Mouse (Mus musculus) heart, postnatal 0 days (tissue): ENCODE data around the gene Nudt15. TPM values are rescaled to one million over a fixed set of nuclear protein-coding genes. Genes with fewer than 3 reads are reported as not detected.
"Not testable (repeated sequence)": the region's sequence is repeated elsewhere in the genome, so short reads cannot be mapped to it uniquely, and the experiment has no call there.

Experiments used
- ATAC-seq: fragments of 200-750 bp; cut with Nextera tagmentation; 2 replicates; pipeline ENCODE4 v1.8.0; 2017; ENCODE audit warnings: low read depth, moderate number of reproducible peaks, moderate library complexity; ENCODE audit not compliant: insufficient read depth
- DNase-seq: peaks from one replicate; pipeline ENCODE4 v3.0.0-alpha.2; 2016; ENCODE audit warnings: low spot score
- H3K27ac ChIP-seq: fragments of 300-500 bp; sonication (generic); 2 replicates; pipeline ENCODE4 v1.5.1; 2014; ENCODE audit warnings: low read depth, mild to moderate bottlenecking
- H3K27me3 ChIP-seq: fragments of 300-500 bp; sonication (generic); 2 replicates; pipeline ENCODE4 v1.6.1; 2014; ENCODE audit warnings: low read length, mixed read lengths; ENCODE audit not compliant: control insufficient read depth, insufficient read depth
- H3K36me3 ChIP-seq: fragments of 300-500 bp; sonication (generic); replicated peaks from 2 replicates; pipeline ENCODE4 v1.6.1; 2014; ENCODE audit warnings: low read length, mixed read lengths; ENCODE audit not compliant: control insufficient read depth, insufficient read depth
- H3K4me1 ChIP-seq: fragments of 300-500 bp; sonication (generic); 2 replicates; pipeline ENCODE4 v1.6.1; 2014; ENCODE audit warnings: antibody characterized with exemption; ENCODE audit not compliant: control insufficient read depth, insufficient read depth
- H3K4me2 ChIP-seq: fragments of 300-500 bp; sonication (generic); 2 replicates; pipeline ENCODE4 v1.6.1; 2014; ENCODE audit warnings: low read depth, mild to moderate bottlenecking, low read length, moderate library complexity
- H3K4me3 ChIP-seq: fragments of 300-500 bp; sonication (generic); 2 replicates; pipeline ENCODE4 v1.5.1; 2014; ENCODE audit warnings: low read depth, low read length
- H3K9ac ChIP-seq: fragments of 300-500 bp; sonication (generic); replicated peaks from 2 replicates; pipeline ENCODE4 v1.6.1; 2014; ENCODE audit warnings: low read depth, low read length, mixed read lengths
- H3K9me3 ChIP-seq: fragments of 300-500 bp; sonication (generic); replicated peaks from 2 replicates; pipeline ENCODE4 v1.6.1; 2016; ENCODE audit warnings: low read length; ENCODE audit not compliant: control insufficient read depth
- CTCF ChIP-seq: IDR thresholded peaks from 2 replicates; pipeline ENCODE4 v1.5.1; 2016; ENCODE audit warnings: antibody characterized with exemption, control low read depth, low read depth
- EP300 ChIP-seq: IDR thresholded peaks from 2 replicates; pipeline ENCODE4 v1.6.1; 2016; ENCODE audit warnings: antibody characterized with exemption, low read depth
- WGBS: fragments of 180-500 bp; shearing (Covaris S2); extraction: QIAGEN DNeasy Blood & Tissue Kit; methylation state at CpG from one replicate; pipeline ENCODE4 v1.1.7; 2014; 5-methylcytosine and 5-hydroxymethylcytosine counted together
- polyA plus RNA-seq: library from polyadenylated mRNA; unstranded; fragments of >200 nt; fragmentation: Nextera tagmentation; extraction: Ambion mirVana; gene quantifications from 2 replicates; pipeline ENCODE4 v1.2.1, GENCODE M21; 2015
- total RNA-seq: library from RNA; depleted of rRNA; stranded (reverse); fragments of >200 nt; gene quantifications from 2 replicates; pipeline ENCODE4 v1.2.3, GENCODE M21; 2014; ENCODE audit warnings: low replicate concordance; rRNA removed

Nudt15 gene
- total RNA-seq (1.8 and 2.8 TPM in 2 replicates), polyA plus RNA-seq (3.7 and 4.7 TPM in 2 replicates)

GRCm38 (mm10) chr14:73548051-73548450 lies at the start of gene Nudt15:
TSS of gene Nudt15 (minus strand) at chr14:73548242.
- TF ChIP-seq EP300, result no peak
- TF ChIP-seq CTCF, result no peak
- no peak for ATAC-seq
- Histone ChIP-seq H3K9ac (no peak within 1 kb of the TSS), H3K4me1 (no peaks in the 10 kb centered on the region), H3K36me3 (no peaks in the 10 kb centered on the region), H3K27ac (no peak within 1 kb of the TSS), H3K4me3 (no peak within 1 kb of the TSS), H3K27me3 (no peaks in the 10 kb centered on the region), H3K4me2 (no peak within 1 kb of the TSS), H3K9me3 (no peaks in the 10 kb centered on the region)
- WGBS, result 77% methylated on average over 3 of the region's 3 CpGs
- no peak for DNase-seq

- 79% methylated on average over 1 of the region's 1 CpGs for WGBS
- TF ChIP-seq EP300 (no peak), CTCF (no peak)
- Histone ChIP-seq H3K4me1 (no peaks in the 10 kb centered on the region), H3K27me3 (no peaks in the 10 kb centered on the region), H3K9ac (no peak overlapping the region), H3K4me3 (no peak overlapping the region), H3K9me3 (no peaks in the 10 kb centered on the region), H3K27ac (no peak overlapping the region), H3K36me3 (peaks cover 60% of the 10 kb centered on the region), H3K4me2 (no peak overlapping the region)
- DNase-seq, result no peak
- ATAC-seq, result no peak
Measured at GRCm38 (mm10) chr14:73592166-73592565, 44.1 kb upstream of the Nudt15 start.

GRCm38 (mm10) chr14:73588080-73588479 lies 40.0 kb upstream of the Nudt15 start:
- TF ChIP-seq EP300, result no peak
- TF ChIP-seq CTCF, result no peak
- H3K27ac ChIP-seq, result no peak overlapping the region
- H3K4me2 ChIP-seq, result no peak overlapping the region
- DNase-seq (no peak), ATAC-seq (no peak)
- no peaks in the 10 kb centered on the region for H3K27me3 ChIP-seq
- peaks cover 4% of the 10 kb centered on the region; the same call in 1 of the 2 replicates for H3K9me3 ChIP-seq
- H3K4me3 ChIP-seq, result no peak overlapping the region
- WGBS, result 76% methylated on average over 1 of the region's 1 CpGs
- H3K4me1 ChIP-seq, result no peaks in the 10 kb centered on the region
- peaks cover 41% of the 10 kb centered on the region for H3K36me3 ChIP-seq
- no peak overlapping the region for H3K9ac ChIP-seq

- Histone ChIP-seq H3K9ac (no peak overlapping the region), H3K4me3 (no peak overlapping the region), H3K4me1 (no peaks in the 10 kb centered on the region), H3K27ac (no peak overlapping the region), H3K36me3 (peaks cover 45% of the 10 kb centered on the region), H3K27me3 (no peaks in the 10 kb centered on the region), H3K4me2 (no peak overlapping the region), H3K9me3 (no peaks in the 10 kb centered on the region)
- no peak for TF ChIP-seq EP300
- TF ChIP-seq CTCF, result no peak
- ATAC-seq (no peak), DNase-seq (no peak)
Measured at GRCm38 (mm10) chr14:73576336-73576735, 28.3 kb upstream of the Nudt15 start.

- no peaks in the 10 kb centered on the region for H3K4me1 ChIP-seq
- no peak overlapping the region for H3K9ac ChIP-seq
- 62% methylated on average over 5 of the region's 5 CpGs for WGBS
- DNase-seq, result no peak
- H3K27ac ChIP-seq, result no peak overlapping the region
- ATAC-seq, result no peak
- no peak overlapping the region for H3K4me2 ChIP-seq
- H3K36me3 ChIP-seq, result peaks cover 39% of the 10 kb centered on the region
- no peak for TF ChIP-seq EP300
- no peak for TF ChIP-seq CTCF
- no peak overlapping the region for H3K4me3 ChIP-seq
- no peaks in the 10 kb centered on the region for H3K27me3 ChIP-seq
- no peaks in the 10 kb centered on the region for H3K9me3 ChIP-seq
Measured at GRCm38 (mm10) chr14:73574053-73574452, 26.0 kb upstream of the Nudt15 start.

GRCm38 (mm10) chr14:73571143-73571542 lies 23.1 kb upstream of the Nudt15 start:
- ATAC-seq, result no peak
- DNase-seq, result no peak
- Histone ChIP-seq H3K9ac (no peak overlapping the region), H3K36me3 (peaks cover 29% of the 10 kb centered on the region), H3K27me3 (no peaks in the 10 kb centered on the region), H3K4me3 (no peak overlapping the region), H3K27ac (no peak overlapping the region), H3K4me2 (no peak overlapping the region), H3K9me3 (no peaks in the 10 kb centered on the region), H3K4me1 (no peaks in the 10 kb centered on the region)
- 77% methylated on average over 4 of the region's 4 CpGs for WGBS
- TF ChIP-seq EP300 (no peak), CTCF (no peak)

- not testable (repeated sequence) for H3K9me3 ChIP-seq, ATAC-seq, DNase-seq, H3K9ac ChIP-seq, H3K4me1 ChIP-seq, H3K27ac ChIP-seq, H3K27me3 ChIP-seq, H3K4me3 ChIP-seq, H3K4me2 ChIP-seq
- H3K36me3 ChIP-seq, result peaks cover 26% of the 10 kb centered on the region
- WGBS, result 84% methylated on average over 4 of the region's 4 CpGs
Measured at GRCm38 (mm10) chr14:73569831-73570230, 21.8 kb upstream of the Nudt15 start.
